Mouse (Mus musculus) CH12F3 (cell line): ENCODE data around the gene Zcchc10.

ENCODE experiments used
- in situ Hi-C: fragments of 300-500 bp; cut with MboI; formaldehyde crosslinking; loops from 2 replicates; pipeline ENCODE4 v1.14.3; 2020; ENCODE audit warnings: low sequenced_read_pairs

The Zcchc10 gene

DNA sequence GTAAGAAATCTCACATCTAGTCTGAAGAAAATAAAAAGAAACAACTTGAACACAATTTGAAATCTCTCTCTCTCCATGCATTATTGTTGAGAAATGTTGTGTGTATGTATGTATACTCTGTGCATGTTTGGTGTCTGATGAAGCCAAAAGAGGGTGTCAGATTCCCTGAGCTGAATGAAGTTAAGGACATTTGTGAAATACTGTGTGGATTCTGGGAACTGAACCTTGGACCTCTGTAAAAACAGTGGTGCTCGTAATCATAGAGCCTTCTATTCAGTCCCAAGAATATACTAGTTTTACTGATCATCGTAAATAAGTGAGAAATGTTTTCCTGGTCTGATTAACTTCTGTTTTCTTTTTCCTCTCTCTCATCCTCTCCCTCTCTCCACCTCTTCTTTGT, 42.6 kb downstream of the Zcchc10 start:
- in situ Hi-C loops = no loop called here

GRCm38 (mm10) chr11:53378918-53379317, 54.4 kb downstream of the Zcchc10 start:
- in situ Hi-C loops = no loop called here
